Mouse (Mus musculus) lung, postnatal 36 days (tissue): ENCODE results near the gene Rora.
A peak's percentile ranks its signal among the peaks of the same experiment; 100 is the strongest.

Experiments used
- DNase-seq: peaks from one replicate; pipeline ENCODE4 v3.0.0; 2022; ENCODE audit warnings: mixed read lengths

Gene Rora

GRCm38 (mm10) chr9:68689351-68689750 lies 35.8 kb downstream of the Rora start:
- DNase-seq = peak; percentile 85

DNA sequence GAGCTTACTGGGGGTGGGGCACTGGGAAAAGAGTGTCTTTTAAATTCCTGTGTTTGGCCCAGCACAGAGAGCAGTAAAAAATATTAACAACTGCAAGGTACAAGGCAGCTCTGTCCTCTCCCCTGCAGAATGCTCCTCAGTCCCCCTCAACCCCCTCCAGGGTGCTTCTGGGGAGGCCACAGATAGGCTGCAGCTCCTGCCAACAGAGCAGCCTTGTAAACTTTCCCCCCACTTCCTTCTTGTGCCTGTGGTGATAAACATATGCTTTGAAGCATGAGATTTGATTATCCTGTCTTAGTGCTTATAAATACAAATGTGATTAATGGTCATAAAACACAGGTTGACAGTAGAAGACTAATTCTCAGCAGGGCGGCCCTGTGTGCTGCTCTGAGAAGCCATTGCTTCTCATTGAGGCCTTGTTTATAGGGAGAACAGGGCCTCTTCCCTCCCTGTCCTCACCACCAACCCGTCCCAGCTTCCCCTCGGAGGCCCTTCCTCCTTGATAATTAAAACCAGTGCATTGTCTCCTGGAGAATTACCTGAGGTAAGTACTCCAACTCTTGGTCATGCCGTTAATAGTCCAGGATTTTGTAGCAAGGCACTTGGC lies 41.4 kb downstream of the Rora start:
- no peak for DNase-seq

DNA sequence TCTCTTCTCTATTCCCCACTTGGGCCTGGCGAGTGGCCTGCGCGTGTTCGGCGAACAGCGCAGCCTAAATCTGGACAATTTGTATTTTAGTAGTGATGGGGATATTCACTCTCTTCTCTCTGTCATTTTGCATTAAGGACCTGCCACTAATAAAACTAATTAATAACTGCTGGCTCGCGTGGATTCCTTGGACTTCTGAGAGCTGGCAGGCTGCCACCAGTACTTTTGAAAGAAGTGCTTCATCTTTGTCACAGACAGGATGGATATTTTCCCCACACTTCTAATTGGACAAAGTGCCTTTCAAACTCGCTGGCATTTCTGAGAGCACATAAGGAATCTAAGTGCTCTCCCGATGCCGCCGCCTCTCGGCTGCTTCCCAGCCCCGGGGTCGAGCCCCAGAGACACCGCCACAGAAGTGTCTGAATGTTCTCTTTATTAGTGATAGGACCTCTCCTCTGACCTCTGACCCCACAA lies 41.9 kb downstream of the Rora start:
- peak; percentile 58 for DNase-seq

DNA sequence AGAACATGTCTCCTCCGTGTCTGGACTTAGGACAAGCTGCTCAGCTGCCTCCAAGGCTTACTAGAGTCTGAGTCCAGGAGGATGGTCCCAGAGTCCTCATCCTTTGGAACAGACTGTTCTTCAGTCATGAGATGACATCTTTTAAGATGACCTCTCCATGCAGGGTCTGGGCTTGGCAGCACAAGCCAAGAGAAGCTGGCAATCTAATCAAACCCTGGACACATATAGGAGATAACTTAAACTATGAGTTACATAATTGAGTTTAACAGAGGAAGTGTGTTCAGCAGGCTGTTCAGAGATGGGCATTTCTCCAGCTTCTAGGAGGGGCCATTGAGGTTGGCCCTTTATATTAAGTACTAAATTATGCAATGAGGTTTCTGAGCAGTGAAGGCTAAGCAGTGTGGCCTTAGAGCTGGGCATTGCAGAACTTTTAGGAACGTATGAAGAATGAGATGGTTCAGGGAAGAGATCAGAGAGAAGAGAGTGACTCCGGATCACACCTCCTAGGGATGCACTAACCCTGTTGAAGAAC lies 42.9 kb downstream of the Rora start:
- peak; percentile 59 for DNase-seq

DNA sequence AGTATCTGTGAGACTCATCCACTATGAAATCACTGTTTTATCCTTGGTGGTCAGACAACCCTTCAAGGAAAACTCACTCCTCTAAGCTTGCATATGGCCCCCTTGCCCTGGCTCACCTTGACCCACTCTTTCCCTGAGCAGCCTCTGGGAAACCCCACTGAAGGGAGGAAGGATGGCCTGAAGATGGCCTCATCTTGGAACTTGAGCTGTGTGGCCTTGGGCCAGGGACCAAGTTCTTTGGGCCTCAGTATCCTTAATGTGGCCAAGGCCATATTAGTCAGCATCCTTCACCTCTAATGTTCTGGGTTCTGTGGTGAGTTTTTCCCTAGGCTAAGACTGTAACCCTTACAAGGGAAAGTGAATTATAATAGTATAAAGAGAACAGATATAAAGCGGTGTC lies 45.8 kb downstream of the Rora start:
- no peak for DNase-seq

GRCm38 (mm10) chr9:68699856-68700255 lies 46.3 kb downstream of the Rora start:
- DNase-seq = no peak

- no peak for DNase-seq
Measured at GRCm38 (mm10) chr9:68707636-68708035, 54.0 kb downstream of the Rora start.

GRCm38 (mm10) chr9:68709232-68709631 lies 55.6 kb downstream of the Rora start:
- DNase-seq = no peak

DNA sequence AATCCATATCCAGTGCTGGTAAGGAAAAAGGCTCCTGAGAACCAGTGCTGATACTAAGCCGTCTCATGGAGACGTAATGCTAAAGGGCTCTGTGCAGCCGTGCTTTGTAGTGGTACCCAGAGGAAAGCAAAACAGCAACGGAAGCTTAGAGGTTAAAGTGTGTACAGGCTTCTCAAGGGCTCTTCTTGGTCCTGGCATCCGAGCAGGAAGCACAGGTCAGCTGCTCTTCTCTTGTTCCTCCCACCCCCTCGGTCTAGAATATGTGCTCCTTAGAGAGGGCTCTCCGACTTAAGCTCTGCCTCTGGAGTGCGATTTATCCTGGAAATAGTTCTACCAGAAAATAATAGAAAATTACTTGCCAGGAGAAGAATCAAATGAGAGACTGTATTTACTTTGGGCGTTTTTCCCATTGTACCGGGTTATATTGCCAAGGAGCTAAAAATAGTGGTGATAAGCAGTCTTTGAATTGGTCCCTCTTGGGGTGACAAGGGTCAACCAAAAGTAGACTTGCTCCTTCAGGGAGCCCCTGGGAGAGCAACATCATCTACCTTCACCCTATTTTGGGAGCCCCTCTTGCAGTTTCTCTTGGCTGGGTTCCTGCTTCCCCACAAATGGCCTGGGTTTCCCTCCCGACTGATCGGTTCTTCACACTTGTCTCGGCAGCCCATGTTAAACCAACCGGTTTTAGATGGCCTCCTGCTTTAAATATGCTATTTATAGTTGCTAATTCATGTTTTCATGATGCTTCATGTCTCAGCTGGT lies 57.5 kb downstream of the Rora start:
- DNase-seq = peak; percentile 34

DNA sequence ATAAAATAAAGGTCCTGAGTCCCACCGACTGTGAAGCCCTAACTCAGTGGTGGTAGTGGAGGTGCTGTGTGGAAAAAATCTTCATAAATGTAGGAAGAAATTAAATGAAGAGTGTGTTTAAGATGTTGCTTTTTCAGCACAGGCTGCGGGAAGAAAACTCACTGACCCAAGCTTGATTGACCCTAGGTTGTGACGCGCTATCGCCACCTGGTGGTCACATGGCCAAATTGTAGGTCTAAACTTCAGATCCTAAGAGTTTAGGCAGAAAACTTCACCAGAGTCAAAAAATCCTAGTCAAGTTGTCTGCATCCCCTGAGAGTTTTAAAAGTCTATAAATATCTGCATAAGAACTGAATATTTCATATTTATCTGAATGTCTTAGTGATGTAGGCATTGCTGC lies 63.4 kb downstream of the Rora start:
- peak; percentile 52 for DNase-seq

DNA sequence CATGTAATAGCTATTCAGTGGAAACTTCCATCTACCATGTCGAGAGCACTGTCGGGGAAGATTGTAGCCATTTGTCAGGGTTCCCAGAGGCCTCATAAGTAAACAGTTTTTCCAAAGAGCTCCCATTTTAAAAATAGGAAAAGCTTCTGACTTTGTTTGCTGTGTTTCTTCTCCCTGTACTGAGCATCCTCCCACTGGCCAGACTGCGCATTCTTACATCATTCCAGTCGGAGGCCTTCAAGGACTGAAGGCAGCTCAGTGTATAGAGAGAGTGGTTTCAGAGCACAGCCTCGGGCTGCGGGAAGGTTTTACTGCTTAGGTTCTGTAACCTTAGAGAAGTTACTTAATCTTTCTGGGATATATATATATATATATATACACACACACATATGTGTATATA lies 64.8 kb downstream of the Rora start:
- no peak for DNase-seq

DNA sequence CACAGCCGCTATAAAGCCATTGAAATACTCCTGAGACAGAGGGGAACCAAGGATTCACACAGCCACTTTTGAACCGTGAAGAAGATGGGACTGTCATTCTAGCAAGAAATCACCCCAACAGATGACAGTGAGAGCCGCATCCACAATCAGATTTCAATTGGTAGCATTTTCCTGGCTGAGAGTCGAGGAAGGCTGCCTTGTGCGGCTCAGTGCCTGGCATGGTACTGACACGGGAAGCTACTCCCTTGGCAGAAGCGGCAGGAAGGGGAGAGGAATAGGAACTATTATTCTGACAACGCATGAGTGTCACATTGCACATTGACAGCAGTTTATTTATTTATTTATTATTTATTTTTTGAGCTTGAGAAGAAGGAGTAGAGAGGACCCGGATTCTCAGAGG lies 65.7 kb downstream of the Rora start:
- DNase-seq = no peak

GRCm38 (mm10) chr9:68724636-68725285 lies 71.2 kb downstream of the Rora start:
- DNase-seq = peak; percentile 72

DNA sequence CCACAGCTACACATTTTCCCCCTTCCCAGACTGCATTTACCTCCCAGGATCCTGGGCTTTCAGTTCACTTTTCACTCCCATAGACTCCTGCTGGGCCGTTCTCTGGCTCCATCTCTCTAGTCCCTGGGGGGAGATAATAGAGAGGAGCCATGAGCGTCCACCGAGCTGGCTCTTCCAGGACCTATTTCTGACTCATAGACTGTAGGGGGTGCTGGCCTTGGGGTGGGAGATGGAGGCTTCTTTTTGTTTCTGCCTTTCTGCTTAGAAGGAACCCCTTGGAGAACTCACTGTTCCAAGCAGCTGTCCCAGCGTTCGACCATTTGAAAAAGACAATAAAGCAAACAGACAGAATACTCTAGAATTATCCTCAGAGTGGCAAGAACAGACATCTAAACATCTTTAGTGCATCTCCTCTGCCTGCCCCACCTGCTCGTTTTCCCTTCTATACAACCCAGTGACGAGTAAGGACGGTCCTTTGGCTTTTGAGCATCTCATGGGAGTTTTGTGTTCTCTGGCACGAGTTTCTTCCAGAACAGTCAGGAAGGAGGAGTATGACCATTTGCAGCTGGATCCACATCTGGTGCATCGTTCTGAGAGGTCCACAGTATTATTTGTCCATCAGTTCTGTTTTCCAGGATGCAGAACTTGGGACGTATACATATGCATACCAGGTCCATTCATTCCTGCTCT lies 73.7 kb downstream of the Rora start:
- DNase-seq = no peak

GRCm38 (mm10) chr9:68731438-68731837 lies 77.9 kb downstream of the Rora start:
- no peak for DNase-seq

- no peak for DNase-seq
Measured at GRCm38 (mm10) chr9:68732929-68733328, 79.3 kb downstream of the Rora start.

GRCm38 (mm10) chr9:68735886-68736285 lies 82.3 kb downstream of the Rora start:
- DNase-seq = no peak

DNA sequence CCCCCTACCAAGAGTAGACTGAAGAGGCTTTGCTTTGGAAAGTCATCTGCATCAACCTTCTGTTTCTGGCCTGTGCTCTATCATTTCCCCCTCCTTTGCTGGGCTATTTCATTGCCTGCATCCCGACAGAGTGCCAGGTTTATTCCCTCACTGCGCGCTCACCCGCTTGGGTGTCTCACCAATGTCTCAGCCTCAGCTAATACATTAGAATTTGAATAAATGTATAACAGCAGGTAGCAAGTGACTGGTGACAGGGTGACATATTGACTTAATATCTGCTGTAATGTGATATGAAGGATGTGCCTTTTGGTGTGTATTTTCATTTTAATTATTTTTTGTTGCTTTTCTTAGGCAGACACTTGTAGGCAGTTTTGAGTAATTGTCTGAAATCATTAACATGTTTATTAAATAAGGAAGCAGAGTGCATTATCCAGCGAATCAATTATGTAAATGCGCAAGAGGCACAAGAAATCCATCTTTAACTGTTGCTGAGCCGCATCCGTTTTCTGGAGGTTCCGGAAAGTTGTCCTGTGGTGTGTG lies 83.7 kb downstream of the Rora start:
- no peak for DNase-seq

DNA sequence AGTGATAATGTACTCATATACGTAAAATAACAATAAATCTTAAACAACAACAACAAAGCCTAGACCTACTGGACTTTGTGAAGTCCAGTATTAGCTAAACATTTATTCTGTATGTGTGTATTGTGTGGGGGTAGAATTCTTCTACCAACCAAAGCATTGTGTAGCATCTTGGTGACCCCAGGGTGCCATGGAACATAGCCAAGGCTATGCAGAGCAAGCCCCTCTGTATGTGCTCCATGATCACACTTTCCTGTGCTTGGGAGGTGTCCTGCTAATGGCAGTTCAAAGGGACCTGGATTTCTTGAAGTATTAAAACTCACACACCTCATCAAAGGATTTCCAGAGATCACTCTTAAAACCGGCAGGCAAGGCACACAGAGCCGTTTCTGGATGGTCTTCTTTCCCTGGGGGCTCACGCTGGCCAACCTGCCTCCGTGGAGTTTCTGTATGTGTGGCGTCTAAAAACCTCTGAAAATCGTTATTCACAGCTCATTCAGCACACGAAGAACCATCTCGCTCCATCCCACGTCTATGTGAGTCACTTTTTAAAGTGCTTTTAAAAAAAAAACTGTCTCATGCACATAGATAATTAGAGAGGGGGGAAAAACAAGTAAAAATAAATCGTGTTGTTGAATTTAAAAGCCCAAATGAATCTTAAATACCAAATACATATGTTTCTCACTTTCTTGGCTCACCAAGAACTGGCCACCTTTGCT lies 92.5 kb downstream of the Rora start:
- DNase-seq = no peak

DNA sequence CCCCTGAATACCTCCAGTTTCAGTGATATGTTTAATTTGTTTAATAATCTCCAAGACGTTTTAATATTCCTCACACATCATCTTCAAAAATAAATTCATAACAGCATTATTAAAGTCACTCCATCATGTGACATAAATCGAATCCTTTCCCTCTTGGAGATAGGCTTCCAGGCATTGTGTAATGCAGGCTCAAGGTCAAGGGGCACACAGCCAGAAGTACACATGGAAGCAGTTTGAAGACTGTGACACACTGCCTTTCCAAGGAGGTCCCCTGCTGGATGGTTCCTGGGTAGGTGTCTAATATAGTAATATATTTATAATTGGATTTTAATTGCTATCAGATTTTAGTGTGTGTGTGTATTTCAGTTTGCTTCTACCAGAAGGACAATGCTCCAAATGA lies 103.4 kb downstream of the Rora start:
- DNase-seq = peak; percentile 65

DNA sequence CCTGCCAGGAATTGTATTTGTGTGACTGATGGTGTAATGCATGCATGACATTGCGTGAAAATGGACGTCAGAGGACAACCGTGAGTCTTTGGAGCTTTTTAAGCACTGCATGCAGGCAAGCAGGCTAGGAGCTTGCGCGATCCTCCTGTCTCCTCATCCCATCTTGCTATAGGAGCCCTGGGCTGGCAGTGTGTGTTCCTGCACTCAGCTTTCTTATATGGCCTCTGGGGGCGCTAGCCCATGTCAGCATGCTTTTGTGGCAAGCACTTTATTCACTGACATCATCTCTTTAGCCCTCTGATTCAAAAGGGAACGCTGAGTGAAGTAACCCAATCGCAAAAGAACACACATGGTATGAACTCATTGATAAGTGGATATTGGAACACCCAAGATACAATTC lies 105.7 kb downstream of the Rora start:
- DNase-seq = no peak

- DNase-seq = no peak
Measured at GRCm38 (mm10) chr9:68760329-68760728, 106.7 kb downstream of the Rora start.
